Mouse (Mus musculus): ENCODE data around the gene H2al1m. TPM values are rescaled to one million over a fixed set of nuclear protein-coding genes. Genes with fewer than 3 reads are reported as not detected.

Gene H2al1m
- not detected for polyA plus RNA-seq (2012; fragmentation: generic; extraction: Trizol)

DNA sequence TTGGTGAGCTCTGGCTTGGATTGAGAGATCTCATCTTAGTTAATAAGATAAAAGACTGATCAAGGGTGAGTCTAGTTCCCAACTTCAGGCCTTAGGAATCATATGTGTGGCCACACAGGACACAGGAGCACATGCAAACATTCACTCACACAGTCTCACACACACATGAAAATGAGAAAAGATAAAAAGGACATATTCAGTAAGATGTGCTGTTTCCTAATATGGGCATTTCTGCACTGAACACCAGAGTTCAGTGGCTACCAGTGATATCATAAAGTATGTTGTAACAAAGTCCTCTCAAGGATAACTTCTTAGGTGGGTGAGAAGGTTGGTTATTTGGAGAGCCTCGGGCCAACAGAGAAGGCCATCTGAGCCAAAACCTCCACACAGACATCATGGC lies at the start of gene H2al1m:
Gene H2al1m (plus strand): TSS at position 301 of the 400 bp plus-strand sequence.

GRCm38 (mm10) chrX:9256766-9257165 lies 26.8 kb upstream of the H2al1m start, which contains the start of gene Gm14862:
Gene Gm14862 (minus strand): TSS chrX:9256899.

GRCm38 (mm10) chrX:9272460-9273361 lies 10.9 kb upstream of the H2al1m start, which contains the start of gene Xk:
Gene Xk (plus strand): TSS chrX:9272756.

Other genes starting within 250 kb of the H2al1m start
- gene Fthl17f, start 220.7 kb upstream of the H2al1m start, polyA plus RNA-seq (2012; fragmentation: generic; extraction: Trizol) = not detected
- gene 4930402K13Rik, start 179.2 kb upstream of the H2al1m start, polyA plus RNA-seq (2012; fragmentation: generic; extraction: Trizol) = not detected
- gene Lancl3, start 83.9 kb upstream of the H2al1m start, polyA plus RNA-seq (2012; fragmentation: generic; extraction: Trizol) = under 1 TPM; 0.02 to 0.15 TPM
- gene Gm14862, start 26.9 kb upstream of the H2al1m start, polyA plus RNA-seq (2012; fragmentation: generic; extraction: Trizol) = not detected
- under 1 TPM in 1 of 2 experiments, not detected in 1; 0.01 TPM for gene Xk, start 11.0 kb upstream of the H2al1m start, polyA plus RNA-seq (2012; fragmentation: generic; extraction: Trizol)
- not detected for gene H2al1k, start 66.9 kb downstream of the H2al1m start, polyA plus RNA-seq (2012; fragmentation: generic; extraction: Trizol)
- not detected for gene Cybb, start 204.0 kb downstream of the H2al1m start, polyA plus RNA-seq (2012; fragmentation: generic; extraction: Trizol)

All from C3H10T1/2 (cell line).